Mouse (Mus musculus): ENCODE measurements at regions not wholly inside any gene's neighbourhood (a gene's known extent, or its start where the extent isn't known, plus 50 kb on each side); places are given as distances from the start of the nearest gene placed in this dataset.
A peak's percentile ranks its signal among the peaks of the same experiment; 100 is the strongest.
"Not testable (repeated sequence)": the region's sequence is repeated elsewhere in the genome, so short reads cannot be mapped to it uniquely, and the experiment has no call there.

- no peak for DNase-seq (ENCODE audit: low spot score in 2 of 2)
- Histone ChIP-seq H3K27ac (no peak overlapping the region), H3K4me3 (no peak overlapping the region)
- no peak for TF ChIP-seq CTCF (conservative IDR thresholded peaks at IDR 0.05)
Observed at GRCm38 (mm10) chr3:112384641-112385040, 874.0 kb downstream of the Amy2a5 start.

- Histone ChIP-seq H3K27ac (no peak overlapping the region), H3K4me3 (no peak overlapping the region)
- no peak for DNase-seq (ENCODE audit: low spot score in 2 of 2)
- TF ChIP-seq CTCF (conservative IDR thresholded peaks at IDR 0.05) = no peak
Observed at GRCm38 (mm10) chr3:112345866-112346265, 912.8 kb downstream of the Amy2a5 start.

GRCm38 (mm10) chr3:112331171-112331570 is 927.5 kb downstream of the Amy2a5 start:
- Histone ChIP-seq H3K4me3 (no peak overlapping the region), H3K27ac (no peak overlapping the region)
- no peak for TF ChIP-seq CTCF (conservative IDR thresholded peaks at IDR 0.05)
- DNase-seq (ENCODE audit: low spot score in 2 of 2) = no peak

- no peak overlapping the region for H3K4me3 ChIP-seq
- DNase-seq (ENCODE audit: low spot score in 2 of 2) = no peak
- TF ChIP-seq CTCF (conservative IDR thresholded peaks at IDR 0.05) = no peak
- peak overlapping the region; percentile 52 for H3K27ac ChIP-seq
Observed at GRCm38 (mm10) chr3:112325348-112325747, 933.3 kb downstream of the Amy2a5 start.

- H3K27ac ChIP-seq; H3K4me3 ChIP-seq; DNase-seq (ENCODE audit: low spot score in 2 of 2): not testable (repeated sequence)
Observed at GRCm38 (mm10) chr3:112321196-112321595, 937.4 kb downstream of the Amy2a5 start.

GRCm38 (mm10) chr3:112278785-112279430 is 979.7 kb downstream of the Amy2a5 start:
- DNase-seq (ENCODE audit: low spot score in 2 of 2) = no peak
- TF ChIP-seq CTCF (conservative IDR thresholded peaks at IDR 0.05) = no peak
- Histone ChIP-seq H3K4me3 (no peak overlapping the region), H3K27ac (no peak overlapping the region)

- Histone ChIP-seq H3K27ac (no peak overlapping the region), H3K4me3 (no peak overlapping the region)
- TF ChIP-seq CTCF (conservative IDR thresholded peaks at IDR 0.05) = no peak
- DNase-seq (ENCODE audit: low spot score in 2 of 2) = no peak
Observed at GRCm38 (mm10) chr3:112261334-112262101, 997.1 kb downstream of the Amy2a5 start.

- not testable (repeated sequence) for H3K27ac ChIP-seq; H3K4me3 ChIP-seq; DNase-seq (ENCODE audit: low spot score in 2 of 2)
Observed at GRCm38 (mm10) chr3:112242986-112243385, 1015.7 kb downstream of the Amy2a5 start.

GRCm38 (mm10) chr3:112239626-112240120 is 1019.0 kb downstream of the Amy2a5 start:
- no peak for DNase-seq (ENCODE audit: low spot score in 2 of 2)
- TF ChIP-seq CTCF (conservative IDR thresholded peaks at IDR 0.05) = no peak
- H3K4me3 ChIP-seq = no peak overlapping the region
- H3K27ac ChIP-seq = no peak overlapping the region
